Mouse (Mus musculus): ENCODE data around the gene Dek. TPM values are rescaled to one million over a fixed set of nuclear protein-coding genes. Genes with fewer than 3 reads are reported as not detected.

Gene Dek
- polyA plus RNA-seq, 1 experiment from 2014 or later: 358 TPM

GRCm38 (mm10) chr13:47078799-47079198 is 27.2 kb downstream of the Dek start:
- Histone ChIP-seq H3K4me3 (replicated peaks) (no peak overlapping the region), H3K27ac (no peak overlapping the region), H3K27me3 (no peaks in the 10 kb centered on the region), H3K36me3 (peaks cover 69% of the 10 kb centered on the region), H3K9me3 (0 out of 2 replicates have a peak, but pooled peaks cover 5% of the 10 kb centered on the region), H3K4me1 (replicated peaks) (no peaks in the 10 kb centered on the region), H3K4me2 (no peak overlapping the region), H3K9ac (replicated peaks) (no peak overlapping the region)
- ATAC-seq (ENCODE audit: insufficient number of reproducible peaks, insufficient read depth, low FRiP score, low TSS enrichment, low read depth): no peak
- 77% methylated on average over 5 of the region's 5 CpGs for WGBS

DNA sequence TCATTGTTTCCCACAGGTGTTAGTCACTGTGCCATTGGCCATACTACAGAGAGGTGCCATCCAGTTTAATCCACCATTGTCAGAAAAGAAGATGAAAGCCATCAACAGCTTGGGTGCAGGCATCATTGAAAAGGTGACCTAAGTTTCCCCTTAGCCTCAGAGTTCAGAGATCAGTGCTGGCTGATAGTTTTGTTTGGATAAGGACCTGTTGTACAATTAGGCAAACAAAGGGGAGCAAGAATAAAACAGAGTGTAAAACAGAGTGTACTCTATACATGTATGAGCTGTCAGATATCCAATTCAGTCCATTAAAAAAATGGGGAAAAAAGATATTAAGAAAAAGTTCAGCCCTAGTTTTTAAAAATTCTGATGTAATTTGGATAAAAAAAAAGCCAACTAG is 28.6 kb downstream of the Dek start:
- H3K9me3 ChIP-seq: 0 out of 2 replicates have a peak, but pooled peaks cover 5% of the 10 kb centered on the region
- no peak overlapping the region for H3K9ac ChIP-seq (replicated peaks)
- no peak overlapping the region for H3K27ac ChIP-seq
- no peak overlapping the region for H3K4me3 ChIP-seq (replicated peaks)
- no peak overlapping the region for H3K4me2 ChIP-seq
- peaks cover 71% of the 10 kb centered on the region for H3K36me3 ChIP-seq
- H3K27me3 ChIP-seq: no peaks in the 10 kb centered on the region
- no peak for ATAC-seq (ENCODE audit: insufficient number of reproducible peaks, insufficient read depth, low FRiP score, low TSS enrichment, low read depth)
- no peaks in the 10 kb centered on the region for H3K4me1 ChIP-seq (replicated peaks)

GRCm38 (mm10) chr13:47076156-47076555 is 29.8 kb downstream of the Dek start:
- Histone ChIP-seq H3K27me3 (no peaks in the 10 kb centered on the region), H3K4me1 (replicated peaks) (no peaks in the 10 kb centered on the region), H3K9me3 (0 out of 2 replicates have a peak, but pooled peaks cover 3% of the 10 kb centered on the region), H3K27ac (no peak overlapping the region), H3K36me3 (peaks cover 69% of the 10 kb centered on the region), H3K4me3 (replicated peaks) (no peak overlapping the region), H3K4me2 (no peak overlapping the region), H3K9ac (replicated peaks) (no peak overlapping the region)
- 83% methylated on average over 5 of the region's 5 CpGs for WGBS
- ATAC-seq (ENCODE audit: insufficient number of reproducible peaks, insufficient read depth, low FRiP score, low TSS enrichment, low read depth): no peak

DNA sequence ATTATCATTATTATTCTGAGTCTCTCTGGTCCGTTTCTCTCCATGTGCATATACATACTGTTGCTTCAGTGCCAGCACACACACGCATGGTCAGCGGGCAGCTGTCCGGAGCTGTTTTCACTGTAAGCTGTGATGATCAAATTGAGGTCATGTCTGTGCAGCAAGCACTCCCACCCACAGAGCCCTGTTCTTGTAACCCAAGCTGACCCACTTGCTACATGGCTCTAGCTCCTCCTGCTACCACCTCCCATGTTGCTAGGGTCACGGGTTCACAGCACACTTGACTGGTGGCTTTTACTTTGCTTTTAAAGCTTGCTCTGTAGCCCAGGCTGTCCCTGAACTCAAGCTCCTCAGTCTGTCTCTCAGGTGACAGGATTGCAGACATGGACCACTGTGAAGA is 33.5 kb downstream of the Dek start:
- no peak for ATAC-seq (ENCODE audit: insufficient number of reproducible peaks, insufficient read depth, low FRiP score, low TSS enrichment, low read depth)
- no peak overlapping the region for H3K4me2 ChIP-seq
- peaks cover 61% of the 10 kb centered on the region for H3K36me3 ChIP-seq

DNA sequence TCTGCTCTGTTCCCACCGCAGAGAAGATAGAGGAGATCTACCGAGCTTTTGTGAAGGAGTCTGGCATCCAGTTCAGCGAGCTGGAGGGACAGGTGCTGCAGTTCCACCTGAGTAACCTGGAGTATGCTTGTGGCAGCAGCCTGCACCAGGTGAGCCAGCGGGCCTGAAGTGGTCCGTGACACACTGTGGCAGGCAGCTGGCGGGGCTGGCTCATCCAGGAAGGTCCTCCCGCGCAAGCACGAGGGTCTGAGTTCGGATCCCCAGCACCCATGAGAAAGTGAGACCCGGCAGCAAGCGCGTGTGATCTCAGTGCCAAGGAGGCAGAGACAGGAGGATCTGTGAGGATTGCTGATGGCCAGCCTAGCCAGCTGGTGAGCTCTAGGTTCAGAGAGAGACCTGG is 34.1 kb downstream of the Dek start:
- no peaks in the 10 kb centered on the region for H3K9me3 ChIP-seq
- no peak overlapping the region for H3K9ac ChIP-seq (replicated peaks)
- H3K4me2 ChIP-seq: no peak overlapping the region
- 95% methylated on average over 13 of the region's 13 CpGs for WGBS
- H3K4me3 ChIP-seq (replicated peaks): no peak overlapping the region
- no peak overlapping the region for H3K27ac ChIP-seq
- H3K4me1 ChIP-seq (replicated peaks): no peaks in the 10 kb centered on the region
- ATAC-seq (ENCODE audit: insufficient number of reproducible peaks, insufficient read depth, low FRiP score, low TSS enrichment, low read depth): no peak
- no peaks in the 10 kb centered on the region for H3K27me3 ChIP-seq
- H3K36me3 ChIP-seq: peaks cover 62% of the 10 kb centered on the region

More for the DNA sequence above, 33.5 kb downstream of the Dek start:
- Histone ChIP-seq H3K27me3 (no peaks in the 10 kb centered on the region), H3K9ac (replicated peaks) (no peak overlapping the region), H3K4me3 (replicated peaks) (no peak overlapping the region), H3K4me1 (replicated peaks) (no peaks in the 10 kb centered on the region), H3K27ac (no peak overlapping the region), H3K9me3 (no peaks in the 10 kb centered on the region)
- WGBS: 86% methylated on average over 5 of the region's 5 CpGs

DNA sequence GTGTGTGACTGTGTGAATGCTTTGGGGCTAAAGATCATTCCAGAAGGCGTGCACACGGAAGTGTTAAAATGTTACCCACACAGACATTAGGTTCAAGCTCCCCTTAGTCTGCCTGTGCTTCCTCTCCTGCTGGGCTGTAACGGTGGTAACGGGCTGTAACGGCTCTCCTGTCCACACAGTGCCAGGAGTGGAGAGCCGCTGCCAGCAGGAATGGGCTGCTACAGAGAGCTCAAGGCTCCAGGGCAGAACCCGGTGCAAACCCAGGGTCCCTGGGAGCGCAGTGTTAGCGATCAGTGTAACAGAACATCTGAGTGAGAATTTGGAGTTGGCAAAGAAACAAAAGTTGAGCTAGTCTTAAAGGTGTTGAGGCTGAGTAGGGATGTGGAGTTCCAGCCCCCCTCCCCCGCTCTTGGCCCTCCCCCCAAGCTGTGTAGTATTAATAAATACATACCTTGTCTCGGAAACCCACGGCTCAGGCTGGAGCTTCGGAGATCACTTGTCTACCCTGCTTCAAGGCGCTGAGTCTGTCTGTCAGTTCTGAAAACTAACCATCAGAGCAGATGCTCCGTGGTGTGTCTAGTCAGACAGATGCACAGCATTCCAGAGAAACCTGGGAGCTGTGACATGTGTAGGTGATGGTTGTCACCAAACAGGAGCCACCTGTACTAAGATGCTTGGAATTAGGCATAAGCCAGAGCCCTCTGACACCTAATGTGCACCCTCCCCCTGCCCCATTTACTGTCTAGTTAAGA is 35.5 kb downstream of the Dek start:
- ATAC-seq (ENCODE audit: insufficient number of reproducible peaks, insufficient read depth, low FRiP score, low TSS enrichment, low read depth): no peak
- H3K27me3 ChIP-seq: no peaks in the 10 kb centered on the region
- no peak overlapping the region for H3K4me3 ChIP-seq (replicated peaks)
- no peaks in the 10 kb centered on the region for H3K9me3 ChIP-seq
- H3K27ac ChIP-seq: no peak overlapping the region
- WGBS: 71% methylated on average over 15 of the region's 15 CpGs
- no peak overlapping the region for H3K9ac ChIP-seq (replicated peaks)
- no peak overlapping the region for H3K4me2 ChIP-seq
- peaks cover 64% of the 10 kb centered on the region for H3K36me3 ChIP-seq
- peaks cover 7% of the 10 kb centered on the region for H3K4me1 ChIP-seq (replicated peaks)

GRCm38 (mm10) chr13:47067001-47067400 is 39.0 kb downstream of the Dek start:
- no peak overlapping the region for H3K4me2 ChIP-seq
- 87% methylated on average over 6 of the region's 6 CpGs for WGBS
- H3K9ac ChIP-seq (replicated peaks): no peak overlapping the region
- H3K27me3 ChIP-seq: no peaks in the 10 kb centered on the region
- peaks cover 61% of the 10 kb centered on the region for H3K36me3 ChIP-seq
- H3K27ac ChIP-seq: no peak overlapping the region
- no peaks in the 10 kb centered on the region for H3K9me3 ChIP-seq
- H3K4me1 ChIP-seq (replicated peaks): peaks cover 7% of the 10 kb centered on the region
- no peak overlapping the region for H3K4me3 ChIP-seq (replicated peaks)
- no peak for ATAC-seq (ENCODE audit: insufficient number of reproducible peaks, insufficient read depth, low FRiP score, low TSS enrichment, low read depth)

- ATAC-seq (ENCODE audit: insufficient number of reproducible peaks, insufficient read depth, low FRiP score, low TSS enrichment, low read depth): no peak
- no peak overlapping the region for H3K27ac ChIP-seq
- peaks cover 7% of the 10 kb centered on the region for H3K4me1 ChIP-seq (replicated peaks)
- H3K27me3 ChIP-seq: no peaks in the 10 kb centered on the region
- H3K9ac ChIP-seq (replicated peaks): no peak overlapping the region
- H3K36me3 ChIP-seq: peaks cover 56% of the 10 kb centered on the region
- no peak overlapping the region for H3K4me3 ChIP-seq (replicated peaks)
- no peak overlapping the region for H3K4me2 ChIP-seq
- 92% methylated on average over 10 of the region's 10 CpGs for WGBS
- no peaks in the 10 kb centered on the region for H3K9me3 ChIP-seq
Measured at GRCm38 (mm10) chr13:47066516-47066915, 39.5 kb downstream of the Dek start.

DNA sequence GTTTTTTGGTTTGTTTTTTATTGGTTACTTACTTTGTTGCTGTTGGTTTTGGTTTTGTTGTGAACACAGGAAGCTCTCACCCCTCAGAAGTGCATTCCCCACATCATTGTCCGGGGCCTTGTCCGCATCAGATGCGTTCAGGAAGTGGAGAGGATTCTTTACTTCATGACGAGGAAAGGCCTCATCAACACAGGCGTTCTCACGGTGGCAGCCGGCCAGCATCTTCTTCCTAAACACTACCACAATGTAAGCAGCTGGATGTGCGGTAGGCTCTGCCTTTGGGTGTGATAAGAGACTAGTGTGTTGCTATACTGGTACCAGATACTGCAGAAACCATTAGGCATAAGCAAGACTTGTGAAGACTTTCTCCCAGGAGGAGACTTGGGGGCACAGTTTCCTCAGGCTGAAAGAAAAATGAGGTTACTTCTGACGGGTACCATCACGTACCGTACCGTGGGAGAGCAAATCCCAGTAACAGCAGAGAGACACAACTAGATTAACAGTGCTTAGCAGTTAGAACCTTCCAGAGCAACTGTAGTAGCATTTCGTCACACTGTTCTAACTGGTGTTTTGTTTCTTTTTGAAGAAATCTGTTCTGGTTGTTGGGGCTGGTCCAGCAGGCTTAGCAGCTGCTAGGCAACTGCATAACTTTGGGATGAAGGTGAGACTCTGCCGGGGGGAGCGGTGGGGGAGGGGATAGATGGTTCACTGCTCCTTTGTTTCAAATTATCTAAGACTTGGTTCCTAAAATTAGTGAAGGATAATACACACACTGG is 41.8 kb downstream of the Dek start:
- no peak overlapping the region for H3K4me3 ChIP-seq (replicated peaks)
- no peaks in the 10 kb centered on the region for H3K9me3 ChIP-seq
- no peak overlapping the region for H3K4me2 ChIP-seq
- H3K36me3 ChIP-seq: peaks cover 62% of the 10 kb centered on the region
- H3K27me3 ChIP-seq: no peaks in the 10 kb centered on the region
- WGBS: 82% methylated on average over 15 of the region's 15 CpGs
- H3K4me1 ChIP-seq (replicated peaks): peaks cover 7% of the 10 kb centered on the region
- no peak for ATAC-seq (ENCODE audit: insufficient number of reproducible peaks, insufficient read depth, low FRiP score, low TSS enrichment, low read depth)
- no peak overlapping the region for H3K9ac ChIP-seq (replicated peaks)
- no peak overlapping the region for H3K27ac ChIP-seq

DNA sequence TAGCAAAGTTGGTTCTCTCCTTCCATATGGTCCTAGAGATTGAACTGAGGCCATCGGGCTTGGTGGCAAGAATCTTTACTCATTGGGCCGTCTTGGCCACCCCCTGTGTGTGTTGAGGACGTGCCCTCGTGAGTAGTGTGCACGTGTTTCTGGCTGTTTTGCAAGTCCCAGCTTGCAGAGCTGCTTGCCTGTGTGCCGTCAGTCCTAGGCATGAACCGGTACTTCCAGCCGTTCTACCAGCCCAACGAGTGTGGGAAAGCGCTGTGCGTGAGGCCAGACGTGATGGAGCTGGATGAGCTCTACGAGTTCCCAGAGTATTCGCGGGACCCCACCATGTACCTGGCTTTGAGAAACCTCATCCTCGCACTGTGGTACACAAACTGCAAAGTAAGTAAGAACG is 43.2 kb downstream of the Dek start:
- peaks cover 7% of the 10 kb centered on the region for H3K4me1 ChIP-seq (replicated peaks)
- H3K9me3 ChIP-seq: no peaks in the 10 kb centered on the region
- no peak overlapping the region for H3K9ac ChIP-seq (replicated peaks)
- no peak overlapping the region for H3K4me2 ChIP-seq
- H3K4me3 ChIP-seq (replicated peaks): no peak overlapping the region
- H3K27me3 ChIP-seq: no peaks in the 10 kb centered on the region
- peaks cover 61% of the 10 kb centered on the region for H3K36me3 ChIP-seq
- H3K27ac ChIP-seq: no peak overlapping the region
- no peak for ATAC-seq (ENCODE audit: insufficient number of reproducible peaks, insufficient read depth, low FRiP score, low TSS enrichment, low read depth)
- 91% methylated on average over 17 of the region's 17 CpGs for WGBS

DNA sequence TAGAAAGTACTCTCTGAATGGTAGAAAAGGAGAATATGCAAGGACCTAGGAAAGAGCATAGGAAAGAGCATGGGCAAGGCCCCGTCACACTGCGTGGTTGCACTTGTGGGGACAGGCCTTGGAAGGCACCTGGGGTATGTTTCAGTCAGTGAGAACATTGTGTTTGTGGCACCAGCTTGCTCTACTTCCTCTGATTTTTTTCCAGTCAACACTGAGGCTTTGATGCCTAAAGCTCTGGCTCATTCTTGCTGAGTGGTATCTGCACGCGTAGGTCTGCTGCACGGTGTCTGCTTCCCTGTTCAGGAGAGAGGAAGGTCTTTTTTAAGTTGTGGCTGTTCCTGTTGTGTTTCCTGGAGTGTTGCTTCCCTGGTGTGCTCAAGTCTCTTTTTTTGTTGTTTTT is 49.2 kb downstream of the Dek start:
- H3K4me3 ChIP-seq (replicated peaks): no peak overlapping the region
- H3K4me2 ChIP-seq: no peak overlapping the region
- no peak overlapping the region for H3K9ac ChIP-seq (replicated peaks)
- ATAC-seq (ENCODE audit: insufficient number of reproducible peaks, insufficient read depth, low FRiP score, low TSS enrichment, low read depth): no peak
- no peaks in the 10 kb centered on the region for H3K4me1 ChIP-seq (replicated peaks)
- peaks cover 58% of the 10 kb centered on the region for H3K36me3 ChIP-seq
- no peaks in the 10 kb centered on the region for H3K27me3 ChIP-seq
- no peaks in the 10 kb centered on the region for H3K9me3 ChIP-seq
- 96% methylated on average over 5 of the region's 5 CpGs for WGBS
- H3K27ac ChIP-seq: no peak overlapping the region

Measured in limb, embryonic 12.5 days (tissue).